Mouse (Mus musculus): ENCODE data around the gene Klhl11. TPM values are rescaled to one million over a fixed set of nuclear protein-coding genes. Genes with fewer than 3 reads are reported as not detected.

Gene Klhl11
- 1 to 10 TPM; 7.6 to 8.2 TPM for total RNA-seq (2021)

DNA sequence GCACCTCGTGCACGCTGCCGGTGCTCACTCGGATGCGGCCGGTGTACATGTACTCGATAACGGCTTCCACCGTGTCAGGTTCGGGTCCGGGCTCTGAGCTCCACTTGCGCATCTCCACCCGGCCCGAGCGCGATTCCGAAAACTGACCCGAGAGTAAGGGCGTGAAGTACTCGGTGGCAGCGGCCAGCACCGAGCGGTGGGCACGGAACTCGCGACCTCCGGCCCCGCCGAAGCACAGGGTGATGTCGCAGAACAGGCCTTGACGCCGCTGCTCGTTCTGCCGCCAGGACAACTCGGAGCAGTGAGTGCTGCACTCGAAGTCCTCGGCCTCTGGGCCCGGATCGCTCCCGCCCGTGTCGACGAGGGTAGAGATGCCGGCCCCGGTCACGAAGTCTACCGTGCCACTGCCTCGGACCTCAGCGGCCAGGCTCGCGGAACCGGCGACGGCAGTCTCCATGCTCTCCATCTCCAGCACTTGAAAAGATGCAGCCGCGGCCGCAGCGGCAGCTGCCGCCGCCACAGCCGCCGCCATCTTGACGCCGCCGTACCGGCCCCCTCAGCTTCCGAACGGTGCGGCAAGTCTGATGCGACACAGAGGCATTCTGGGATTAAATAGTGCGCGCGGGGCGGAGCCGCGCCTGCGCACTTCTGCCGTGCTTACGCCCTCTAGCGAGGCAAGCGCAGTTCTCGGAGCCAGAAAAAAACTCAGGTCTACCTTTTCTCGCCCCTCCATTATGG is at the start of gene Klhl11:
Klhl11 (minus strand) TSS at position 545 of the 738 bp plus-strand sequence.
- intact Hi-C loops (cut with DNase I), result loop anchor here (2.0 kb wide), 3 partner anchors 32 to 110 kb away; partner anchors contain the start of genes Klhl10 and Nt5c3b

DNA sequence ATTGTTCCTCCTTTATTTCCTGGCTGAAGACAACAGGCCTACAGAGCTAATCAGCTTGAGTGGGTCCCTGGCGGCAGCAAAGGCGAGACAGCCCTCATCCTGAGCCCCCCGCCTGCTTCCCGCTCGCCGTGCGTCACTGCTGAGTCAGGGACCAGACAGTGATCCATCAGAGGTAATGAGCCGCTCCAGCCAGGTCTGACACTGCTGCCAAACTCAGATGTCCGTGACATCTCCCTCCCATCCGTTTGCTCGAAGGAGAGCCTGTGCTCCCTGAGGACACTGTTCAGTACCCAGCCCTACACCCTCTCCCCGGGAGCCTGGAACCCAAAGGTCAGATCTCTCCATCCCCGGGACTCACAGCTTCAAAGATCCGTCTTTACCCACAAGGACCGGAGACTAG is 48.3 kb upstream of the Klhl11 start:
- intact Hi-C loops (cut with DNase I), result no loop called here
- no peak for DNase-seq

More for the DNA sequence above, at the start of gene Klhl11:
- DNase-seq, result peak; percentile 94

DNA sequence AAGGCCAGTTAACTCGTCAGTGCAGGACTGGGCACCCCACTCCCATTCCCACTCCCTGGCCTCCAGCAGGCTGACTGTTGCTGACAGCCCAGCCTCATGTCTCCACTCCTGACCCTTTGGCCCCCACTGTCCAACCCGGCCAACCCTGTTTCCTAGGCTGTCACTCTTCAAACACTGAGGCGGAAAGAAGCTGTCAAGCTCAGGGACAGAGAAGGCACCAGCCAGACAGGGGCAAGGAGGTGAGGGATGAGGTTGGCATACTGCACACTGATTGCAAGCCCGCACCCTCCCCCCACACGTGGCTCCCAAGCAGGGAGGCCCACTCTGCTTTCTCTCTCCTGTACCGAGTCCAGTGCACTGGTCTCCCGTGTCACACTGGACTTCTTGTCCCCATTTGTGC is 46.6 kb upstream of the Klhl11 start:
- intact Hi-C loops (cut with DNase I), result no loop called here

DNA sequence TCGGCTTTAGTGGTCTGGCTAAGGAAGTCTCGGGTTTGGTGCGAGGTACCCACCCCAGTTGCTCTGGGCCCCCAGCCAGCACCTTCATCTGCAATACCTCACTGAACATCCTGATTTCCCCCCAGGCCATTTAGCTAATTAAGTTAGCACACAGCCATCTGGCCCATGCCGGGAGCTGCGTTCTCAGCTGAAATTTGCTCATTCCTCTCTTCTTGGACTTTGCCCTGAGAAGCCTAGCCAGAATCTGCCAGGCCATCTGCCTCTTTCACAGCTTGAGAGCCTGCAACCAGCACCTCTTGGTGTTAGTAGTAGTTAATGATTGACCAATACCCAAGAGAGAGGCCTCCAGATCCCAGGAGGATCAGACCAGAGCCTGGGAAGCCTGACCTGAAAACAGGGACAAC is 45.6 kb upstream of the Klhl11 start:
- no peak for DNase-seq
- intact Hi-C loops (cut with DNase I), result no loop called here

More for the DNA sequence above, 46.6 kb upstream of the Klhl11 start:
- no peak for DNase-seq

DNA sequence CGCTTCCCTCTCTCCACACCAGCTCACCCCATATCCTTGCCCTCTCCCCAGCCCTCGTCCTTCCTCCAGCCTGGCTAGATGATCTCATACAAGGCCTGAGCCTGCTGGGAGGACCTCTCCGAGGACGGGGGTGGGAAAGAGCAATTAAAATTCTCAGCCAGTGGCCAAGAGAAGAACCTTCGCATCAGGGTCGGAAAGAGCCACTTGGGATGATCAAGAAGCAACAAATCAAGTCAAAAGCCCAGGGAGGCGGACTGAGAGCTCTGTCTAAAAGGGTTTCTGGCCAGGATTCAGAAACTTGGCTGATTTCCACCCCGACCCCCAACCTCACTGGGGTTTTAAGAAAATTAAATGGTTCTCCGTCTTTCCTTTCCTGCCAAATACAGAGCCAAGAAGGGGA is 43.8 kb upstream of the Klhl11 start:
- DNase-seq, result no peak
- intact Hi-C loops (cut with DNase I), result no loop called here

DNA sequence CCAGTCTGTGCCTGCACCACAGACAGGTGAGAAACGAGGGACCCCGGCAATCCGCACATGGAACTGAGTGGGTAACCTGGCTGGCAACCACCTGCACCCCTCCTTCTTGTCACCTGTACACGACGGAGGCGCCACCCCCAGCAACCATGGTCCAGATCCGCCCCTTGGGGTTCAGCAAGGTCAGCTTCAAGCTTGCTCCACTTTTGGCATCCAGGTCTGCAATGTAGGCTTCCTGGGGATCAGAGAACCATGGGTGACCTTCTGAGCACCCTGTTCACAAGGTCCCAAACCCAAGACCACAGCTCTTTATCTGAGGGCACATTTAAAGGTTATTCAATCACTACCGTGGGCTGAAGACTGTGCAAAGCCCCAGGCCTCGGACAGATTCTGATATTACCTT is 43.2 kb upstream of the Klhl11 start:
- no peak for DNase-seq
- intact Hi-C loops (cut with DNase I), result no loop called here

DNA sequence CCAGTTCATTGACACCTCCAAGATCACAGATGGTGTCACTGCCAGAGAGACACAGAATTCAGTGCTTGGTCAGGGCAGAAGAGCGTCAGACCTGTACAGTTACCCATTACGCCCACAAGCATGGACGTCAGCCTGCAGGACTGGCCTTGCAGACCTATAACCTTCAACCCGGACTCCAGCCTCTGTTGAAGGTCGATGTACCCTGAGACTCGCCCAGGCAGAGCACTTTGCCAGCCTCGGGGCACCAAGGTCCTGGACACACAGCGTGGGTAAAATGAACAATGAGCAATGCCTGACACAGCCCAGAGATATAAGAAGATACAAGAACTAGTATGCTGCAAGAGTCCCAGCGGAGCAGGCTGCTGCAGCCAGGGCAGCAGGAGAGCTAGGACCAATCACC is 42.5 kb upstream of the Klhl11 start:
- intact Hi-C loops (cut with DNase I), result no loop called here
- no peak for DNase-seq

DNA sequence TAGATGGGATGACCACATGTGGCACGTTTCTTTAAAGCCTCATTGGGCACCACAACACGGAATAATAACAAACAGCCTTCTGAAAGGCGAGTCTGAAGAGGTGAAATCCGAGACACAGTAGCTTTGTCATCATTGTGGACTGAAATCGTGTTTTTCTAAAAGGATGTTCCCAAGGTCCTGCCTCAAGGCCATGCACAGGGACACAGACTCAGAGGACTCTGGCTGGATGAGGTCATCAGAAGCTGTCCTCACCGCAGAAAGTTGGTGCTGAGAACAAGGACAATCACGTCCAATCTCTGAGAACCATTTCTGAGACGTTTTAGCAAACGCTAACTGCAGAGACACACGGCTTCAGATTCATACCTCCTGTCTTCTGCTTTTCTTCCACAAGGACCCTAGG is 41.2 kb upstream of the Klhl11 start:
- intact Hi-C loops (cut with DNase I), result loop anchor here (5.0 kb wide), 1 partner anchor 44 kb away; no protein-coding TSS in a partner anchor
- DNase-seq, result no peak

DNA sequence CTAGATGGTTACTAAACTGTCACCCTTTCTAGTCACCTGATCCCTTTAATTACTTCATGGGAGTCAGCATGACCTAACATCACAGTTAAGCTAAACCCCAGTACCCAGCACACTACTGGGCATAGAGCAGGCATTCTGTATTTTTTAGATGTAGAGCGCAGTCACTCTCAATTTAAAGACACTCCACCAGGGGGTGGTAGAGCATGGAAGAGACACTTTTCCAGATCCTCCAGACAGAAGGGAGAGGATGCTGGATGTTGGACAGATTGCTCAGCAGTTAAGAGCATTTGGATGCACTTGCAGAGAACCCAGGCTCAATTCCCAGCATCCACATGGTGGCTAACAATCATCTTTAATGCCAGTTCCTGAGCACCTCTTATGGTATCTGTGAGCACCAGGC is 39.8 kb upstream of the Klhl11 start:
- intact Hi-C loops (cut with DNase I), result loop anchor here (5.0 kb wide), 1 partner anchor 45 kb away; no protein-coding TSS in a partner anchor
- no peak for DNase-seq

DNA sequence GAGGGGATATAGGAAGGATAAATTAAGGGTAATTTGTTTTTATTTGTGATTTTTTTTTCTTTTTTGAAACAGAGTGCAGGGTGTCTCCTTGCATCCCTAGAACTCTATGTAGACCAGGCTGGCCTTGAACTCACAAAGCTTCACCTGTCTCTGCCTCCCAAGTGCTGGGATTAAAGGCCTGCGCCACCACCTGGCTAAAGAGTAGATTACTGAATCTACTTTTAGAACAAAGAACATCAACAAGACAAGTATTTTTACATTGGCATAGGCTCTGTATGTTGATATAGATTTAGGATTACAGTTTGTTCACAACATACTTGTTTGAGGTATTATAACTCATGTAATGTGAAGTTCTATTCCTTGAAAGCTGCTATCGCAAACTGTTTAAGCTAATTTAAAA is 38.0 kb upstream of the Klhl11 start:
- intact Hi-C loops (cut with DNase I), result loop anchor here (5.0 kb wide), 1 partner anchor 47 kb away; no protein-coding TSS in a partner anchor
- no peak for DNase-seq

DNA sequence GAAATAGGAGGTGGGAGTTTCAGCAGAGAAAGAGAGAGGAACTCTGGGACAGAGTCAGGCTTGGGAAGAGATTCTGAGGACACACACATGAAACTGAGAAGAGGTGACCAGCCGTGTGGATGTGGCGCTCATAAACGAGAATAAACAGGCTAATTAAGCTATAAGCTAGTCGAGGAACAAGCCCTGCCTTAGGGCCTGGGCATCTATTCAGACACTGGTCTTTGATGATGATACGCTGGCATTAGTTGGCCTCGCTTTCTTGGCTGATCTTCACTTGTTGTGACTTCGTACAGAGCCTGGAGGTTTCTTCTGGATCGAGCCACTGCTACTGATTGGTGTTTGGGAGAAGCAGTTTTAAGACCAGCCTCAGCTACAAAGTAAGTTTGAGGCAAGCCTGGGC is 33.5 kb upstream of the Klhl11 start:
- DNase-seq, result no peak
- intact Hi-C loops (cut with DNase I), result no loop called here

DNA sequence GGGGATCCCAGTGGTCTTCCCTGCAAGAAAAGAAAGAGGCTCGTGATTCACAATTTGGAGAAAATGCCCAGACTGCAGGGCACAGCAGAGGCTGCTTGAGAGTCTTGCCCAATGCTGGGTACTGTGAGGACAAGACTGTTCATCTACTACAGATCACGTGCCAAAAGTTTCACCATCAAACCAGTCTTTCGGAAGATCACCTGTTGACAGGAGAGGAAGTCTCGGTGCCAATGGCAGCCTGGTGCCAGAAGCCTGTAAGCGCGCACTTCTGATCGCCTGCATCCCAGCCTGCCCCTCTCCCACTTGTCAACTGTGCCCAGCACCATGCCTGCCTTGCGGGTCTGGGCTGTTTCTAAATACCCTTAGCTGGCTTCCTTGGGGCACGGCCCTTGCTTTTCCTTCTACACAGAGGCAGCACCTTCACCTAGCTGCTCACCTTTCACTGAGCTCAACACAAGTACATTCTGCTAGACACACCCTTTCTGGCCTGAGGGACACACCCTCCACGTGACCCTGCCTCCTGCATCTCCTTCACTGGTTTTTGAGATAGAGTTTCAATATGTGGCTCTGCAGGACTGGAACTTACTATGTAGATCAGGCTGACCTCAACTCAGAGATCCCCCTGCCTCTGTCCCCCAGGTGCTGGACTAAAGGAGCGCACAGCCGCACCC is 32.6 kb upstream of the Klhl11 start:
- intact Hi-C loops (cut with DNase I), result no loop called here
- no peak for DNase-seq

DNA sequence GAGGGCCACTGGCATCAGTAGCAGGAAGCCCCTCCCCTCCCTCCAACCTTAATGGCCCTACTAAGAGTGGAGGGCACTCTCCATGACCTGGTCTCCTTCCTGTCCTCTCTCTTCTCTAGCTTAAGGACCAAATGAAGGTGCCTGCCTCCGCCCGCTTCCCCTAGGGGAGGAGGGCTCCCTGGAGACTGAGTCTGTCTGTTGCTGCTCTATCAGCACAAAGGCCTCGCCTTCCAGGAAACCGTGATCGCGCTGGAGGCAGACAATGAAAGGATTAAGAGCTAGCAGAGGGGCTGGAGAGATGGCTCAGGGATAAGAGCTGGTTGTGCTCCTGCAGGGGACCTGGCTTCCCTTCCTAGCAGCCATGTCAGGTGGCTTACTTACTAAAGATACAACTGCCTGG is 28.8 kb upstream of the Klhl11 start:
- DNase-seq, result no peak
- intact Hi-C loops (cut with DNase I), result no loop called here

DNA sequence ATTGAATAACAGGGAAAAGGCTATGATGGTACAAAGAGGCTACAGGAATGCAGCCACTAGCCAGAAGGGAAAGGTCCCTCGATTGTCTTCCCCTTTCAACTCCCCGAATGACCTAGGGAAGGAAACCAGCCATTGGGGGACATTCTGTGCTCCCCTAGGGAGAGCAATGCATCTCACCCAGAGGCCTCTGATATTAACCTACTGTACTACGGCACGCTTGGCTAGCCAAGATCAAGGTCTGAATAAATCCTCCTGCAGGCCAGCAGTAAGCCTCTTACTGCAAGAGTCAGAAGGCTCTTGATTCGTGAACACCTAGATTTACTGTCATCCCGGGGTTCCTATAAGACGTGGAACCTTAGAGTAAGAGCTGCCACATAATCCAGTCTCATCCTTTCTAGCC is 28.1 kb upstream of the Klhl11 start:
- intact Hi-C loops (cut with DNase I), result no loop called here

DNA sequence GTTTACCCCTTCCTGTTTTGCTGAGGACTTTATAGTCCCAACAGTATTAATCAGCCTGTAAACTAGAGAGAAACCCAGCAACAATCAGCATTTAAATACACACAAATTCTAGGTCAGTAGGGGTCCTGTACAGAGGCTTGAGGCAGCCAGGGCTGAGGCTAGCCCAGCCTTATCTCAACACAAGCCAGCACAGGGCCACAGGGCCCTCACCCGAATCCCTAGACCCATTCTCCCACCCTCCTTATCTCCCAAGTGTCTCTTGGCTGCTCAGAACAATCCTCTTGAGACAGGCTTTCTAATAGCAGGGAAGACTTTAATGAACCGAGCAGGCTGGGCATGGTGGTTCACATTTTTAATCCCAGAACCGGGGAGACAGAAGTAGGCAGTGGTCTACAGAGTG is 27.7 kb upstream of the Klhl11 start:
- intact Hi-C loops (cut with DNase I), result no loop called here
- DNase-seq, result no peak

More for the DNA sequence above, 28.1 kb upstream of the Klhl11 start:
- no peak for DNase-seq

DNA sequence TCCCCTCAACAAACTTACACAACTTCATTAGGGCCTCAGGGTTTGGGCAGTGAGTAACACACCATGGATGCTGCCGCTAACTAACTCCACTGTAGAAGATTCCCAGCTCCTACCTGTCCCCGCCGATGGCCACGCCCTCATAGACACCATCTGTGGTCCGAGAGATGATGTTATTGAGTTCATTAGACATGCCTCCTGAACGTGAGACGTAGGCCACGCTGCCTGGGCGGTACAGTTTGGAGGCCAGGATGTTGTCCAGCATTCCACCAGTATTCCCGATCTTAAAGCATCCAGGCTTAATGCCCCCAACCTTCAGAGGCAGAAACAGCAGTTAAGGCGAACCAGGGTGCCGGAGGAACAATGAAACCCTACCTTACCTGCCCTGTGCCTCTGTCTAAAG is 21.2 kb upstream of the Klhl11 start:
- intact Hi-C loops (cut with DNase I), result no loop called here
- no peak for DNase-seq

DNA sequence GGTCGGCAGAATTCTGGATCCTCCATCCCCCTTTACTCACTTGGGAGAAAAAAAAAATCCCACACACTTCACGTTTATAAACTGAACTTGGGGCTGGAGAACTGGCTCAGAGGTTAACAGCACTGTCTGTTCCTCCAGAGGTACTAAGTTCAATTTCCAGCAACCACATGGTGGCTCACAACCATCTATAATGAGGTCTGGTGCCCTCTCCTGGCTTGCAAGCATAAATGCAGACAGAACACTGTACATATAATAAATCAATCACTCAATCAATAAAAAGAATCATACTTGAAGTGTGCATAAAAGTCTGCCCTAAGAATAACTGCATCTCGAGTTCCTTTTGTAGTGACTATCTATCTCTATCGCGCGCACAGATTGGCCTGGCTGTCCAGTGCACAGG is 18.4 kb upstream of the Klhl11 start:
- DNase-seq, result no peak
- intact Hi-C loops (cut with DNase I), result no loop called here

DNA sequence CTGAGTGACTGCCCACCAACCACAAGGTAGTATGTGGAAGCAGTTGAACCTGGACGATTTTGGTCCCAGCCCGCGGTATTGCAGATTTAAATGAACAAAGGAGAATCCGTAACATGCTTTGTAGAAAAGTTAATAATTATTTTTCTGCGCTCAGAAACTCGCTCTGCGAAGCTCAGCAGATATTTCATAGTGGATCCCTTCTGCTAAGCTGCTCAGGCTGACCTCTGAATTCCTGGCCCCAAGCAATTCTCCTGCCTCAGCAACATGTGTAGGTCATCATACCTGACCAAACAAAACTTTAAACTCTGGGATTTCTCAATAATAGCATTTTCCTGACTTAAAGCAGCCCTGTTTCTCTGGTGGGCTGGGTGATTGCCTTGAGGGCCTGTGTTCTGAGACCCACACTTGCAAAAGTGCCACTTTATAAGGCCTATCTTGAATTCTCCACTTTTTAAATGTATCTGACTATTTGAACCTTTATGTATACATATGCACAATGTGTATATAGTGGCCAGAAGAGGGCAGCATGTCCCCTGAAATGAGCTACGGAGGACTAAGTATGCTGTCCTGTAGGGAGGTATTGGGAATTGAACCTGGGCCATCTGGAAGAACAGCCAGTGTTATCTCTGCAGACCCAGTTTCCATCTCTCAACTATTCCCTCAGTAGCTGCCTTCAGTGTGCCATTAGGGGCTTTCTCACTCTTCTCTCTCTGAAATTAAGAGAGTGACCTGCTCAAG is 13.4 kb upstream of the Klhl11 start:
- intact Hi-C loops (cut with DNase I), result loop anchor here (2.0 kb wide), 1 partner anchor 69 kb away; no protein-coding TSS in a partner anchor
- peak; percentile 14 to 33 for DNase-seq

DNA sequence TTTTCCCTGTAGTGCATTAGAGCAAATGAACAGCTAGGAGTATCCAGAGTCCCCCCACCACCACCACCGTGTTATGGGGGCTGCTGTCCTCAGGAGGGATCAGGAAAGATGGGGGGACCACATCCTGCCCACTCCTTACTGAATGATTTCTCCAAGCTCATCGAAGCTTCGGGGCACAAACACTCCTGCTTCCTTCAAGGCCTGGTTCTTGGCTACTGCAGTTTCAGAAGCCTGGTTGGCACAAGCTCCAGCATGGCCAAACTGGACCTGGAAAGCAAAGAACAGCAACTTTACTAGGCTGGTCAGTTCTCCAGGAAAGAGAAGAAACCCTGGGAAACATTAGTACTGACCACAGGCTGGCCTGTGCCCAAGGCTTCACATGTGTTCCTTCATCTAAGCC is 11.9 kb upstream of the Klhl11 start:
- intact Hi-C loops (cut with DNase I), result no loop called here
- DNase-seq, result no peak

DNA sequence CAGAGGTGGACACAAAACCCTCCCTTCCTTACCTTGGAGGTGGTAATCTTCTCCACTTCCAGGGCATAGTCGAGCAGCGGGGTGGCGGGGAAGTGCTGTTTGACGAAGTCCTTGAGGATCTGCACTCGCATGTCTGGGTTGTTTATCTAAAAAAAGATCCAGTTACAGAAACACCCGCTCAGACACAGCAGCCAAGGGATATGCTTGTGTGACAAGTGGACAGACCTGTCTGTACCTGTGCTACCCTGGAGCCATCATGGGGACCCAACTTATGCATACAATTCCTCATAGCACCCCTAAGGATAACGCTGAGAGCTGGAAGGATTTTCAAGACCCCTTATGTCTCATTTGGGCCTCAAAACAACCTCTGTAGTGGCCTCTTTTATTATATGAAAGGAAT is 6.6 kb upstream of the Klhl11 start:
- no peak for DNase-seq
- intact Hi-C loops (cut with DNase I), result no loop called here

DNA sequence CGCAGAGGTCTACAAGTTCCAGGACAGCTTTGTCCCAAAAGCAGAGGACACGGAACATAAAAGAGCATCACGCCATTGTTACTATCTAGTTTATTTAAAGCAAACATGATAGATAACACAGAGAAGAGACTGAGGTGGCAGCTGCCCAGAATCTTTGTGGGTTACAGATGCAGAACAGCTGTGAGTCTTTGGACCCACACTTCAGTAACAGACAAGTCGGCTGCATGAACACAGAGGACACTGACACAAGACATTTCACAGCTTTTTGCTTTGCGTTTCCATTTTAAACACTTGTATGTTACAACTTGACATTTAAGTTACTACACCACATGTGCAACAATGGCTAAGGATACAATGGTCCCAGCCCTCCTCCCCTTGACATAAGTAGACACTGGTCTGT is 3.7 kb upstream of the Klhl11 start:
- intact Hi-C loops (cut with DNase I), result no loop called here

More for the DNA sequence above, 3.7 kb upstream of the Klhl11 start:
- no peak for DNase-seq
